Mouse (Mus musculus) embryo, embryonic 10.5 days (tissue): Measurements from ENCODE around the gene Epb41.

ENCODE experiments used
- DNase-seq: peaks from one replicate; pipeline ENCODE4 v3.0.0-alpha.2; 2015; ENCODE audit warnings: low spot score

The Epb41 gene

GRCm38 (mm10) chr4:132074077-132074932 lies 816 bp downstream of the Epb41 start, which contains the start of gene Gm10300:
TSS of gene Gm10300 (plus strand) at chr4:132074697.
- DNase-seq: peak; percentile 59

- no peak for DNase-seq
These were observed 2.2 kb downstream of the Epb41 start for GRCm38 (mm10) chr4:132072946-132073345.

GRCm38 (mm10) chr4:132072156-132072555 lies 3.0 kb downstream of the Epb41 start:
- DNase-seq: no peak

GRCm38 (mm10) chr4:132071674-132072073 lies 3.4 kb downstream of the Epb41 start:
- no peak for DNase-seq

DNA sequence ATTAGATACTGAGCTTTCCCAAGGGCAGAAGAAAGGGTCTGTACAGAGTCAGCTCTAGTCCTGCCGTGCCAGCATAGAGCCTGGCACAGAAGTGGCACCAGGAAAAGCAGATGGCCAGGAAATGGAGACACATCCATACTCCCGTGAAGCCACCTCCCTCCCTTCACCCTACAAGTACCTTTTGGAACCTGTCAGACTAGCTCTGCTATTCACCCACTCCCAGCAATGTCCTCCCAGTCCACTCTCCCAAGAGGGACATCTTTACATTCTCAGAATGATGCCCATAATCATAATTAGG lies 7.2 kb downstream of the Epb41 start:
- no peak for DNase-seq

- DNase-seq: no peak
These were observed 7.8 kb downstream of the Epb41 start for GRCm38 (mm10) chr4:132067112-132067937.

- no peak for DNase-seq
These were observed 8.9 kb downstream of the Epb41 start for GRCm38 (mm10) chr4:132066101-132066773.

DNA sequence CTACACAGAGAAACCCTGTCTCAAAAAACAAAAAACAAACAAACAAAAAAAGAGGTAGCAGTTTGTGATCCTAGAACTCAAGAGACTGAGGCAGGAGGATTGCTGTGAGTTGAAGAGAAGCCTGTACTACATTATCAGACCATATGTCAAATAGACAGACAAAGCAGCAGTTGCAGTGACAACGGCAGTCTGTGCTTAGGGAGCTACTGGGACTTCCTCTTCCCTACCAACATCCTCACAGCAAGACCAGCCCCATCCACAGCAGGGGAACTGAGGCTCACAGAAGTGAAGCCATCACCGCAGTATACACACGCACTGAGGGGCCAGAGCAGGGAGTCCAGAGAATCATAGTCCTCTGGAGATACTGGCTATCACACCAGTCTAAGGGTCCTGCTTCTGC lies 9.5 kb downstream of the Epb41 start:
- no peak for DNase-seq

GRCm38 (mm10) chr4:132064550-132064949 lies 10.6 kb downstream of the Epb41 start:
- no peak for DNase-seq

DNA sequence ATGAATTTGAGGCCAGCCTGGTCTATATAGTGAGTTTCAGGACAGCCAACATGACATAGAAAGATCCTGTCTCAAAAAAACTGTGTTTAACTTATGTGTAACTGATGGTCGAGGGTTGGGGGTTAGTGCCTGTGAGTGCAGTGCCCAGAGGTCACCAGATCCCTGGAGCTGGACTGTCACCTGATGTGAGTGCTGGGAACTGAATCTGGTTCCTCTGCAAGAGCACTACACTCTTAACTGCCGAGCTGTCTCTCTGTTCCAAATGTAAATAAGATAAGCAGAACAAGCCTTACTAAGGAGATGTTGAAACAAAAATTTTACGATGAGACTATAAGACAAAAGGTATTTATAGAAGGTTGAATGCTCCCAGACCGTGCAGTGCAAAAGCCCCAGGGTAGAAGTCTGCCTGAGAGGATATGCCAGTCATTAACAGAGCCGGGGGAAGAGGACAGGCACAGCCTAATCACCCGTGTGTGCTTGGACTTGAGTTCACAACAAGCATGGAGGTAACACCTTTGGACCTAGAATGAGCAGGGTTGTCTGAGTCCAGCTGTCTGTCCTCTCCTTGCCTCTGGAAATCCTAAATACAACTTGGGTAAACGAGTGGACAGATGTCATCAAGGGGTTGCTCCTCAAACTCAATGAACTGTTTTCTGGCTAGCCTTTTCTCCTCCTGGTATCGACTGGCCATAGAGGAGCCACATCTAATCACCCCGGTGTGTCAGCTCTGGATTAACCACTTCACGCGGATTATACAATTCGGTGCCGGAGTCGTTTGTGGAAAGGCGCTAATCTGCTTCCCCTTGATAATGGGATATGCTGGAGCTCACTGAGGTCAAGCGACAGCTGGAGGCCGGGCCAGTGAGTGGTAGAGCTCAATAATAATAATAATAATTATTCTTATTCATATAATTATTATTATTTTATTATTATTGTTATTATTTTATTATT lies 11.9 kb downstream of the Epb41 start:
- no peak for DNase-seq

DNA sequence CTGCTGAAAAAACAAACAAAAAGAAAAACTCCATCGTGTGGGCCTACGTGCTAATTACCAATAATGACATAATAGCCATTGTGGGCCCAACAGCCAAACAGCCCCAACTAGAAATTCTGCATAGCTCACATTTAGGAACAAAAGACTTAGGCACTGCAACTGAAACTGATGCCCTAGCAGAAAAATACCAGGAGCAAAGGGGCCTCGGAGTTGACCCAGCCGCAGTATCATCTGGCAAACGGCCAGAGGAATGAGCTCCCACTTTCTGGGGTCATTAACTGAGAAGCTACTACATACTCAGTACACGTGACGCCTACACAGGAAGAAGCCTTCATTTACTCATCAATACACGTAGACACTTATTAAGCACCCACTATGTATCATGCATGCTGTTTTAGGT lies 12.8 kb downstream of the Epb41 start:
- DNase-seq: no peak

- DNase-seq: no peak
These were observed 14.9 kb downstream of the Epb41 start for GRCm38 (mm10) chr4:132060040-132060832.

DNA sequence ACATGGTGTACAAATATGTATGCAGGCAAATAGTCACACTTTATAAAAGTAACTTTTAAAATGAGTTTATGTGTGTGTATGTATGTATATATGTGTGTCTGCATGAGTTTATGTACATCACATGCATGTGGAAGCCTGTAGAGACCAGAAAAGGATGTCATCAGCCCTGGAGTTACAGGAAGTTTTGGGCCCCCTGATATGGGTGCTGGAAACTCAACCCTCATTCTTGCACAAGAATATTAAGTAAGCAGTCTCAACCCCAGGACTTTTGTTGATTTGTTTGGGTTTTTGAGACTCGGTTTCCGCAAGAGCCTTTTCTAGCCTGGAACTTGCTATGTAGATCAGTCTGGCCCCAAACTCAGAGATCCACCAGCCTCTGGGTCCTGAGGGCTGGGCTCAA lies 15.6 kb downstream of the Epb41 start:
- DNase-seq: no peak

DNA sequence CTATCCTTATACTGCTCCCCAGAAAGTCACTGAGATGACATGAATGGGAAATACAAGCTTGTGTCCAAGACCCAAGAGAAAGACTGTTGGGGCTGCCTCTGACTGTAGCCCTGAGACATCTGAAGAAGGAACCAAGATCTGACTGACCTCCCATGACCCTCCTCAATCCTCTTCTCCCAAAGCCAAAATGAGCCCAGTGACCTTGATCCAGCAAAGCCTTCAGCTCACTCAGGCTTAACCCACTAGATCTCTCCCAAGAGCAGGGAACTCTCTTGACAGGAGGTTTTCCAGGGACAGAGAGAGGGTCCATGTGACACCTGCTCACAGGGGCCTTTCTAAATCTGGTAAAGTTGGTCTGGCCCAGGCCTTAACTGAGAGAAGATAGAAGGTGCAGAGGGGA lies 17.8 kb downstream of the Epb41 start:
- no peak for DNase-seq

DNA sequence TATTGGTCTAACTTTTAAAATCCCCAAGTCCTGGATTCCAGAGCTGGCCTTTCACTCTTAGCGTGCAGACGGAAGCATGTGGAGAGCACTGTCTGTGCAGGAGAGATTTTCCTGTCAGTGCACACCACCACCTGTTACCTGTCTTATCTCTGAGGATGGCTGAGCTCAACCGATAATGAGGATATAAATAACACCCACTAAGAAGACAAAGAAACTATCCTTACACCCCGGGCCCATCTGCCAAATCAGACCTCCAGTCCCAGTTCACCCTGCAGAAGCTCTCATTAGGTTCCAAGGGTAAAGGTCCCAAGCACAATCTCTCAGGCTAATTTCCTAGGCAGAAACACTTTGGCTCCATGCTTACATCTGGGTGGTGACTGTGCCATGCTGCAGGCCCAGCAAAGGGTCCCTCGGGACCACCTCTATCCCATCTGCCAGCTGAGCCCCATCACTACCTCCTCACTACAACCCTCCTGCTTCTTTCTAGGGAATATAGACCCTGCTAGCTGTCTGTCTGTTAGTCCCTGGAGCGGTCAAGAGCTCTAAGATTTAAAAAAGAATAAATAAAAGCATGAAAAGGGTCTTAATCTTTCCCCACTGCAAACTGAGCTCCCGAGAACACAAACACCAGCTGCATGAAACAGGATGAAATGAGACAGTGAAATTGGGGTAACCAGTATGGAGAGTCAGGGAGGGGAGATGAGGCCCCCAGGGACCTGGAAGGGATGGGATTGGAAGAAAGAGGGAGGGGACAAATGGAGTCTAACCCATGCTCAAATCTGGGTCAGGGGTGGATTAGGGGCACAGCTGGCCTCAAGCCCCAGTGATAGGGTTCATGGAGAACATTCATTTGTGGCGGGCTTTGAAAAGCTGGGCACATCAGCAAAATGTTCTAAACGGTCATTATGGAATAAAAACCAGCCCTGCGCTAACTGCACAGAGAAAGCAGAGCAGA lies 23.5 kb downstream of the Epb41 start:
- DNase-seq: peak; percentile 33

- DNase-seq: peak; percentile 32
These were observed 25.4 kb downstream of the Epb41 start for GRCm38 (mm10) chr4:132049549-132050200.

GRCm38 (mm10) chr4:132048995-132049404 lies 26.1 kb downstream of the Epb41 start:
- peak; percentile 98 for DNase-seq

DNA sequence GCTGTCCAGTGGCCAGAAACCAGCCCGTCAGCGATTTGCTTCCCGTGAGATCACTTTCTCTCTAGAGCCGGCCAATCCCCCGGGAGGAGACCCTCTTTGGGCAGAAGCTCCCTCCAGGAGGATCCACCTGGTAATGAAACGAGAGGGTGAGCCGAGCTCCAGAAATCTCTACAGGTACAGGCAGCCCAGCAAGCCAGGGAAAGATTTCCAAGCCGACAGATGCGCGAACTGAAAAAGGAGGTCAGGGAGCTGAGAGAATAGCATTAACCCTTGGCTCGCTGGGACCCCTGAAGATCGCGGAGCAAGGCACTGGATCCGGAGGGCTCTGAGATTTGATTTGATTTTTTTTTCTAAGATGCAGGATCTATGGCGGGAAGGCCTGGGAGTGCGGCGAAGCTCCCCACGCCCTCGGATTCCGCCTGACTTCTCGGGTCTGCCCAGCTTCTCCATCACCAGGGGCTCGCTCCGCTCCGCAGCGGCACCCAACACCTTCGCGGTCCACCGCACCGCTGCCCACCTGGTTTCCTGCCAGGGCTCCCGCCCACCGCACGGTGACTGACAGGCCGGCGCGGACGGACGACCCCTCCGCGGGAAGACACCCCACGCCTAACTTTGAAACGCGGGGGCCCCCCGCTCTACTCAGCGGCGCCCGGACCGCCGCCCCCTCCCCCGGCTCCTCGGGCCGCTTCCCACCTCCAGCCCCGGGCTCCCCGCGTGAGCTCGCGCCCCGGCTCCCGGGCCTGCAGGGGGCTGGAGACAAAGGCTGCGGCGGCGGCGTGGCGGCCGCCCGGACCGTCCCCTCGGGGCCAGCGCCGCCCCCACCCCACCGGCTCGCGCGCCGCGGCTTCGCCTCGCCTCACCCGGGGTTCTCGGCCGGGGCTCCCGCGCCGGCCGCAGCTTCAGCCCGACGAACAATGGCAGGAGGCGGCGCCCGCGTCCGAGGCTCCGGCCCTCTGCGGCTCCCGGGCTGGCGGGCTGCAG lies 26.8 kb downstream of the Epb41 start:
- peak; percentile 82 for DNase-seq
